Mouse (Mus musculus) forebrain, embryonic 12.5 days (tissue): ENCODE measurements around the gene Dyrk2. TPM values are rescaled to one million over a fixed set of nuclear protein-coding genes. Genes with fewer than 3 reads are reported as not detected.

Experiments
- ATAC-seq: fragments of 200-750 bp; cut with Nextera tagmentation; 2 replicates; pipeline ENCODE4 v1.8.0; 2017; ENCODE audit warnings: moderate TSS enrichment; ENCODE audit not compliant: low FRiP score
- H3K27ac ChIP-seq: fragments of 300-500 bp; sonication (generic); 2 replicates; pipeline ENCODE4 v1.5.1; 2016; ENCODE audit warnings: mild to moderate bottlenecking
- H3K27me3 ChIP-seq: fragments of 300-500 bp; sonication (generic); 2 replicates; pipeline ENCODE4 v1.6.1; 2016; ENCODE audit warnings: mild to moderate bottlenecking
- H3K36me3 ChIP-seq: fragments of 300-500 bp; sonication (generic); replicated peaks from 2 replicates; pipeline ENCODE4 v1.6.1; 2016; ENCODE audit warnings: mild to moderate bottlenecking
- H3K4me1 ChIP-seq: fragments of 300-500 bp; sonication (generic); 2 replicates; pipeline ENCODE4 v1.6.1; 2016
- H3K4me2 ChIP-seq: fragments of 300-500 bp; sonication (generic); 2 replicates; pipeline ENCODE4 v1.6.1; 2016; ENCODE audit warnings: mild to moderate bottlenecking, moderate library complexity
- H3K4me3 ChIP-seq: fragments of 300-500 bp; sonication (generic); replicated peaks from 2 replicates; pipeline ENCODE4 v1.5.1; 2016; ENCODE audit warnings: mild to moderate bottlenecking
- H3K9ac ChIP-seq: fragments of 300-500 bp; sonication (generic); 2 replicates; pipeline ENCODE4 v1.6.1; 2016; ENCODE audit warnings: mild to moderate bottlenecking
- H3K9me3 ChIP-seq: fragments of 300-500 bp; sonication (generic); 2 replicates; pipeline ENCODE4 v1.6.1; 2016
- WGBS: fragments of 180-500 bp; shearing (Covaris S2); methylation state at CpG from one replicate; pipeline ENCODE4 v1.1.7; 2016; 5-methylcytosine and 5-hydroxymethylcytosine counted together
- polyA plus RNA-seq: library from polyadenylated mRNA; unstranded; fragments of >200 nt; fragmentation: Nextera tagmentation; extraction: Ambion mirVana; gene quantifications from 2 replicates; pipeline ENCODE4 v1.2.1, GENCODE M21; 2016

Dyrk2 gene
- polyA plus RNA-seq, 1 experiment from 2014 or later, result 11.5 TPM

GRCm38 (mm10) chr10:118867304-118867895, 2.6 kb downstream of the Dyrk2 start:
- ATAC-seq, result 0 out of 2 replicates have a peak, but pooled peaks have one; percentile 1
- H3K27me3 ChIP-seq, result no peaks in the 10 kb centered on the region
- peaks cover 41% of the 10 kb centered on the region for H3K4me1 ChIP-seq
- WGBS, result 9% methylated on average over 16 of the region's 16 CpGs
- peak overlapping the region; percentile 95 for H3K4me3 ChIP-seq
- H3K9me3 ChIP-seq, result no peaks in the 10 kb centered on the region
- H3K4me2 ChIP-seq, result peak overlapping the region; percentile 92
- H3K27ac ChIP-seq, result peak overlapping the region; percentile 96
- peaks cover 30% of the 10 kb centered on the region for H3K36me3 ChIP-seq
- peak overlapping the region; percentile 94 for H3K9ac ChIP-seq

DNA sequence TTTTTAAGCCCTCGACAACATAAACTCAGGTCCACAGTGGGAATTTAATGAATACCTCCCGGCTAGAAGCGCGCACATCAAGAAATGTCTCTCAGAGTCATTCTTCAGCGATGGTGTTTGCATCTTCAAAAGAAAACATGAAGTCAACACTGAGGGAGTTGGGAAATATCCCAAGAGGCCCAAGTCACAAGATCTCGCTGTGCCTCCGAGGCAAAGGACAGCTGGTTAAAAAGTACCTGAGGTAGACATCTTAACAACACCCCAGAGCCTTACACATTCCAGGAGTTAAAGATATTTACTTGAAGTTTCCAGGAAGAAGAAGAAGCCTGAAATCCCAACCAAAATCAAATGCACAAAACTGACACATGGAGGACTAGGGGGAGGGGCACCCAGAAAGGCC, 5.0 kb downstream of the Dyrk2 start:
- H3K9me3 ChIP-seq, result peaks cover 14% of the 10 kb centered on the region
- H3K9ac ChIP-seq, result no peak overlapping the region
- no peaks in the 10 kb centered on the region for H3K27me3 ChIP-seq
- H3K36me3 ChIP-seq, result peaks cover 54% of the 10 kb centered on the region
- no peak for ATAC-seq
- 95% methylated on average over 7 of the region's 7 CpGs for WGBS
- H3K4me3 ChIP-seq, result no peak overlapping the region
- no peak overlapping the region for H3K4me2 ChIP-seq
- H3K4me1 ChIP-seq, result peaks cover 29% of the 10 kb centered on the region
- no peak overlapping the region for H3K27ac ChIP-seq

- Histone ChIP-seq H3K4me1 (peaks cover 30% of the 10 kb centered on the region), H3K27me3 (no peaks in the 10 kb centered on the region), H3K4me3 (no peak overlapping the region), H3K9ac (no peak overlapping the region), H3K36me3 (peaks cover 68% of the 10 kb centered on the region), H3K9me3 (peaks cover 20% of the 10 kb centered on the region), H3K27ac (no peak overlapping the region), H3K4me2 (no peak overlapping the region)
- ATAC-seq, result no peak
- WGBS, result 91% methylated on average over 8 of the region's 8 CpGs
Measured at GRCm38 (mm10) chr10:118863611-118864010, 6.4 kb downstream of the Dyrk2 start.

- peaks cover 76% of the 10 kb centered on the region for H3K36me3 ChIP-seq
- H3K9me3 ChIP-seq, result peaks cover 20% of the 10 kb centered on the region
- no peak overlapping the region for H3K27ac ChIP-seq
- H3K4me1 ChIP-seq, result peaks cover 26% of the 10 kb centered on the region
- H3K4me3 ChIP-seq, result no peak overlapping the region
- no peak overlapping the region for H3K9ac ChIP-seq
- WGBS, result 89% methylated on average over 4 of the region's 4 CpGs
- H3K4me2 ChIP-seq, result no peak overlapping the region
- H3K27me3 ChIP-seq, result no peaks in the 10 kb centered on the region
- ATAC-seq, result no peak
Measured at GRCm38 (mm10) chr10:118862233-118862632, 7.8 kb downstream of the Dyrk2 start.

GRCm38 (mm10) chr10:118861234-118862025, 8.6 kb downstream of the Dyrk2 start:
- H3K9me3 ChIP-seq, result peaks cover 20% of the 10 kb centered on the region
- peaks cover 84% of the 10 kb centered on the region for H3K36me3 ChIP-seq
- H3K27ac ChIP-seq, result no peak overlapping the region
- no peak for ATAC-seq
- 96% methylated on average over 11 of the region's 11 CpGs for WGBS
- no peak overlapping the region for H3K4me2 ChIP-seq
- no peaks in the 10 kb centered on the region for H3K27me3 ChIP-seq
- peaks cover 18% of the 10 kb centered on the region for H3K4me1 ChIP-seq
- H3K4me3 ChIP-seq, result no peak overlapping the region
- H3K9ac ChIP-seq, result no peak overlapping the region

GRCm38 (mm10) chr10:118859655-118860054, 10.4 kb downstream of the Dyrk2 start:
- Histone ChIP-seq H3K4me2 (no peak overlapping the region), H3K27ac (no peak overlapping the region), H3K36me3 (peaks cover 79% of the 10 kb centered on the region), H3K9ac (no peak overlapping the region), H3K9me3 (peaks cover 20% of the 10 kb centered on the region), H3K27me3 (no peaks in the 10 kb centered on the region), H3K4me3 (no peak overlapping the region), H3K4me1 (peaks cover 7% of the 10 kb centered on the region; the same call in 1 of the 2 replicates)
- ATAC-seq, result no peak
- WGBS, result 98% methylated on average over 21 of the region's 21 CpGs

- ATAC-seq, result no peak
- no peak overlapping the region for H3K27ac ChIP-seq
- H3K9ac ChIP-seq, result no peak overlapping the region
- peaks cover 2% of the 10 kb centered on the region; the same call in 1 of the 2 replicates for H3K9me3 ChIP-seq
- no peak overlapping the region for H3K4me2 ChIP-seq
- H3K4me1 ChIP-seq, result peaks cover 7% of the 10 kb centered on the region; the same call in 1 of the 2 replicates
- 94% methylated on average over 9 of the region's 9 CpGs for WGBS
- no peak overlapping the region for H3K4me3 ChIP-seq
- peaks cover 31% of the 10 kb centered on the region for H3K36me3 ChIP-seq
- H3K27me3 ChIP-seq, result no peaks in the 10 kb centered on the region
Measured at GRCm38 (mm10) chr10:118854641-118855040, 15.4 kb downstream of the Dyrk2 start.

DNA sequence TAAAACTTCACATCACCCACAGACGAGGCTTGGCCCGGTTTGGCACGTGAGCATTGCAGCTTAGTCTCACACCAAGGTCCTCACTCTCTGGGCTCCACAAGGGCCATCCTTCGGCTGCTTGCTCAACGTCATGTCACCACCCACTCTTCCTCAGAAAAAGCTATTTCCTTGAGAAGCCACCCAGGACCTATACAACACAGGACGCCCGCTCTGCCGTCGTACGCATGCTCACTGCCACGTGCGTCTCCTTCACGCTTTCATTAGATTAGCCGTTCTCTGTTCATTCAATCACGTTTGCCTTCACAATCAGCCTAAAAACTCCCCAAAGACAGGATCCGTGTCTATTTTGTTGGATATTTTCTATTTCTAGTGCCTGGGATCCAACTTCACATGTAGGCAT, 17.5 kb downstream of the Dyrk2 start:
- no peak overlapping the region for H3K9ac ChIP-seq
- WGBS, result 84% methylated on average over 16 of the region's 16 CpGs
- H3K4me1 ChIP-seq, result peaks cover 4% of the 10 kb centered on the region; the same call in 1 of the 2 replicates
- H3K36me3 ChIP-seq, result peaks cover 16% of the 10 kb centered on the region
- no peak overlapping the region for H3K4me3 ChIP-seq
- H3K9me3 ChIP-seq, result no peaks in the 10 kb centered on the region
- no peak overlapping the region for H3K27ac ChIP-seq
- no peak for ATAC-seq
- no peaks in the 10 kb centered on the region for H3K27me3 ChIP-seq
- H3K4me2 ChIP-seq, result no peak overlapping the region

- Histone ChIP-seq H3K9me3 (no peaks in the 10 kb centered on the region), H3K27ac (no peak overlapping the region), H3K4me2 (no peak overlapping the region), H3K4me3 (no peak overlapping the region), H3K36me3 (no peaks in the 10 kb centered on the region), H3K4me1 (no peaks in the 10 kb centered on the region; the same call in 1 of the 2 replicates), H3K27me3 (no peaks in the 10 kb centered on the region), H3K9ac (no peak overlapping the region)
- no peak for ATAC-seq
- WGBS, result 89% methylated on average over 4 of the region's 4 CpGs
Measured at GRCm38 (mm10) chr10:118848501-118848900, 21.5 kb downstream of the Dyrk2 start.

DNA sequence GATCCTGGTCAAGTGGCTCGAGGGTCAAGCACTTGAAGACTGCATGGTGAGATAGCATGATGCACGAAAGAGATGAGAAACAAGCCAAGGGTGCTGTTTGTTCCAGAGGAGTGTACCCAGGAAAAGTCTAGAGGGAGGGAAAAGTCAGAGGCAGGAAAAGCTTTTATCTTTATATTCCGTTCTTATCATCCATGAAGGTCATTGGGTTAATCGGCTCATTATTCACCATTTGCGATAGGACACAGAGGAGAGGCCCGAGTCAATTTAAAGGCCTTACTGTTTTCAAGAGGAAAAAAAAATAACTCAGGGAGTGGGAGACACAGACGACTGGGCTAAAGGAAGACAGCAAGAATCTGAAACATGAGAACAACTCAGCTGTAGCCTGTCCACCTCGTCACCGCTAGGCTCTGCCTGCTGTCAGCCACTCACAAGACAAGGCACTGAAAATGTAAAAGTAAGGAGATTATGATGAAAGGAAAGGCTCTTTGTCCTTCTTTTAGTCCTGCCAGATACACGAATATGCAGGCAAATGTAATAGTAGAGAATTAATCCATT, 22.9 kb downstream of the Dyrk2 start:
- ATAC-seq, result no peak
- no peaks in the 10 kb centered on the region for H3K36me3 ChIP-seq
- H3K4me2 ChIP-seq, result no peak overlapping the region
- H3K27ac ChIP-seq, result no peak overlapping the region
- H3K9me3 ChIP-seq, result no peaks in the 10 kb centered on the region
- WGBS, result 50% methylated on average over 10 of the region's 10 CpGs
- H3K4me3 ChIP-seq, result no peak overlapping the region
- no peaks in the 10 kb centered on the region for H3K27me3 ChIP-seq
- no peaks in the 10 kb centered on the region for H3K4me1 ChIP-seq
- no peak overlapping the region for H3K9ac ChIP-seq

GRCm38 (mm10) chr10:118840598-118840997, 29.4 kb downstream of the Dyrk2 start:
- Histone ChIP-seq H3K4me1 (no peaks in the 10 kb centered on the region), H3K9me3 (no peaks in the 10 kb centered on the region), H3K9ac (no peak overlapping the region), H3K27ac (no peak overlapping the region), H3K27me3 (no peaks in the 10 kb centered on the region), H3K4me2 (no peak overlapping the region), H3K36me3 (no peaks in the 10 kb centered on the region), H3K4me3 (no peak overlapping the region)
- WGBS, result 90% methylated on average over 9 of the region's 9 CpGs
- no peak for ATAC-seq

- Histone ChIP-seq H3K27me3 (no peaks in the 10 kb centered on the region), H3K9me3 (no peaks in the 10 kb centered on the region), H3K4me1 (no peaks in the 10 kb centered on the region), H3K4me3 (no peak overlapping the region), H3K36me3 (no peaks in the 10 kb centered on the region), H3K27ac (no peak overlapping the region), H3K4me2 (no peak overlapping the region), H3K9ac (no peak overlapping the region)
- ATAC-seq, result no peak
- WGBS, result 94% methylated on average over 19 of the region's 19 CpGs
Measured at GRCm38 (mm10) chr10:118839343-118840141, 30.5 kb downstream of the Dyrk2 start.
